Mouse (Mus musculus): ENCODE measurements around the gene Glb1. TPM values are rescaled to one million over a fixed set of nuclear protein-coding genes. Genes with fewer than 3 reads are reported as not detected.
"Not testable (repeated sequence)": the region's sequence is repeated elsewhere in the genome, so short reads cannot be mapped to it uniquely, and the experiment has no call there.

The Glb1 gene
- polyA plus RNA-seq (2017; shearing (Covaris generic)): 10 to 100 TPM; 30.2 to 38.0 (median 34.6) TPM

DNA sequence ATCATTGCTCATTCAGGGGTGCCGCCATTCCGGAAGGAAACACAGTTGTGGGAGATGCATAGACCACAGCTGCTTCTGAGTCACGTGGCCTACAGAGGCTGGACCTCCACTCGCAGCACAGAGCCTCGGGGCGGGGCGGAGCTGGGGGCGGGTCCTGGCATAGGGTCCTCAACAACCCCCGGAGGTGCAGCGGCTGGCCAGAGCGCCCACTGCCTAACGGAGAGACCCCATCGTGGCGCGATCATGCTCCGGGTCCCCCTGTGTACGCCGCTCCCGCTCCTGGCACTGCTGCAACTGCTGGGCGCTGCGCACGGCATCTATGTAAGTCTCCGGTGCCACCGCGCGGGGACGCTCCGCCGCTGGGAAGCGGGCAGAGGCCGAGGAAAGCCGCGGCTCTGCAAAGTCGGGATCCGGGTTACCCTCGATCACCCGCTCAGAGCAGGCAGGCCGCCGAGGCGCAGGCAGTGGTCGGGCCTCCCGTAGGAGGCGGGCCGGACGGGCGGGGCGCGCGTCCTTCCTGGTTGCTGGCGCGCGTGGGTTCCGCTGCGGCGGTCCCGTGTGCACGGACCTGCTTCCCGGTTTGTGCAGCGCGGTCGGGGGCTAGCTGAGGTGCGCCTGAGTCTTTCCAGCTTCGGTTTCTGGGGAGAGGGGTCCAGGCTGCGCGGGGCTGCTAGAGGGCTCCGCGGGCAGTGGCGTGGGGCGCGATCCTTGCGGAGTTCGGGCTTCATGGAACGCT lies at the start of gene Glb1, which contains the start of gene Tmppe:
TSS of gene Glb1 (plus strand) at position 128 of the 736 bp plus-strand sequence.
TSS of gene Tmppe (plus strand) at position 157 of the 736 bp plus-strand sequence.
- ATAC-seq: peak; percentile 90

- ATAC-seq: peak; percentile 70
Observed at GRCm38 (mm10) chr9:114367783-114368470, 32.9 kb upstream of the Glb1 start.

- no peak for ATAC-seq
Observed at GRCm38 (mm10) chr9:114368471-114368858, 32.4 kb upstream of the Glb1 start.

- ATAC-seq: peak; percentile 39
Observed at GRCm38 (mm10) chr9:114369389-114369788, 31.5 kb upstream of the Glb1 start.

GRCm38 (mm10) chr9:114371717-114372116 lies 29.2 kb upstream of the Glb1 start:
- ATAC-seq: not testable (repeated sequence)

DNA sequence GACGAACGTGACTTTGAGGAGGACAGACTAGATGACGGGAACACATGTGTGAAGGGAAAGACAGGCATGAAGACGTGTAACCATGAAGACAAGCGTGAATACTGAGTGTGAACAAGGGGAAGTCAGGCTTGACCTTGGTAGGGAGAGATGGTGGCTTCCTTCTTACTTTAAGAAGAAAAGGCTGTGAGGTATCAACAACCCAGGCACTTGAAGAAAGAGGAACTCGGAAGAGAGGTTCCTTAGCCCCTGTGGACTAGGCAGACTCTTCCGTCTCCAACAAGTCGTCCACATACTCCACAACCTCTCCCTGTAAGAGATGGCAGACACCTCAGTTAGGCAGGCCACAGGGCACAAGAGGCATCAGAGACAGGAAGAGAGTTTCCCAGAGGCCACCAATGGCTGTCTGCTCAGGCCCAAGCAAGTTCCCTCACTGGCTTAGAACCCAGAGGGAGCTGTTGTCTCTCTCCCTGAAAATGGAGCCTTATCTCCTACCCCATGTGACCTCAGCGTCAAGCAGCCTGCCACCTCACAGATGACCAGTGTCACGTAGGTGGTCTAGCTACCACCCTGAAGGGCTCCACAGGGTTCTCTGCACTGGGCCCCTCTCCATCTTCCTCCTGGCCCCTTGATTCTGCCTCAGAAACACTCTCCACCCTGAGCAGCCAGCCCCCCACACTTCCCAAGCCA lies 25.5 kb upstream of the Glb1 start:
- no peak for ATAC-seq

DNA sequence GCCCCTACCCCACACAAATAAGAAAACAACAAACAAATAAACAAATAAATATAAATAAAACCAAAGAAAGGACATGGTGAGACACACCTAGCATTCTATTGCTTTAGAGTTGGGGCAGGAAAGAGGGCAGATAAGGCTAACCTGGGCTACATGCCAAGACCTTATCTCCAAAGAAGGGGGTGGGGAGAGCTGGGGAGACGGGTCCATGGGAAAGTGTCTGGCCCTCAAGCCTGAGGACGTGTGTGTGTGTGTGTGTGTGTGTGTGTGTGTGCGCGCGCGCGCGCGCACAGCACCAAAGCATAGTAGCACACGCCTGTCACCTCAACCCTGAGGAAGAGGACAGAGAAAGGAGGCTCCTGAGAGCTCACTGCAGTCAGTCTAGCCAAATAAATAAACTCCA lies 23.7 kb upstream of the Glb1 start:
- no peak for ATAC-seq

DNA sequence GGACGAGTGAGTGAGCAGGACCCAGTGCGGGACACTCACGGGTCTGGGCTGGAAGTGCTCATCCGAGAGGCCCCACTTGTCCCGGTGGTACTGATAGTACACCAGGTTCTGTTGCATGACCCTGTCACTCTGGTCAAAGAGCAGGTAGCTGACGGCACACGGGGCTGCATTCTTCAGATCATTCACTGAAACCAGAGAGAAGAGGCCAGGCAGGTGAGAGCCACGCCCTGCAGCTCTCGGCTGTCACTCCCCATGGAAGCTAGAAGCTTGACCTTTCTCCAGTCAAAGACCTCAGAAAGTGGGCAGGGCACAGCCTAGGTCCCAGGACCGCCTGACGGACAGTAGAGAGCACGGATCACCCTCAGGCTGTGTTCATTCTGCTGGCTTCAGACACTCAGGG lies 21.0 kb upstream of the Glb1 start:
- no peak for ATAC-seq

GRCm38 (mm10) chr9:114380881-114381733 lies 19.8 kb upstream of the Glb1 start:
- no peak for ATAC-seq

- no peak for ATAC-seq
Observed at GRCm38 (mm10) chr9:114382936-114383710, 17.8 kb upstream of the Glb1 start.

DNA sequence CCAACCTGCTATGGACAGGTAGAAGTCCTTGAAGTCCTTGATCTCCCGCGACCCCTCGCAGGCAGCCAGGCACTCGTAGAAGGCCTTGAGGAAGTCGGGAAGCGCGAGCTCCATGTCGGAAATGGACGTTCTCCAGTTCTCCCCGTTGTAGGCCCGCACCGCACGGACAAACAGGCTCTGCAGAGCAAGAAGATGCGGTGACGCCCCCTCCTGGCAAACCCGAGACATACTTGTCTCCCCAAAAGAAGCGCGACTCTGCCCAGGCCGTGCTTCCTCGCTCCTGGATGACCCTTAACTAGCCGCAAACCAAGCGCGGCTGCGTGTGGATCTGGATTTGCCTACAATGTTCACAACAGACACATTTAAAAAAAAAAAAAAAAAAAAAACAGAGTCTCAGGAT lies 16.2 kb upstream of the Glb1 start:
- no peak for ATAC-seq

GRCm38 (mm10) chr9:114385160-114385559 lies 15.7 kb upstream of the Glb1 start:
- ATAC-seq: no peak

DNA sequence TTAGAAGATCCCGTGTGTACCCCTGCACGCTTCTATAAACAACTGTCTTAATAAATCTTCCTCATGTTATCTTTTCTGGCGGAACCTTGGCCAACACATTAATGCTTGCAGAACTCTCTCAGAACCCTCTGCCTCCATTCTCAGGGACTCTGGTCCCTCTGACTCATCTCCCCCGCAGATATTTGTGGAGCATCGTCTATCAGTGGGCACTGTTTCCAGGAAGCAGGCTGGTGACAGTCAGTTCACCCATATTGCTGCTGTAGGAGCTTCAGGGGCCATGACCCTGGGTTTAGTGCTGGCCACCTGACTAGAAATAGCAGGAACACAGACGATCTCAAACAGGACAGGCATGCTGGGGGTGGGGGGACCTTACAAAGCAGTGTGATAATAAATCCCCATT lies 13.8 kb upstream of the Glb1 start:
- ATAC-seq: no peak

DNA sequence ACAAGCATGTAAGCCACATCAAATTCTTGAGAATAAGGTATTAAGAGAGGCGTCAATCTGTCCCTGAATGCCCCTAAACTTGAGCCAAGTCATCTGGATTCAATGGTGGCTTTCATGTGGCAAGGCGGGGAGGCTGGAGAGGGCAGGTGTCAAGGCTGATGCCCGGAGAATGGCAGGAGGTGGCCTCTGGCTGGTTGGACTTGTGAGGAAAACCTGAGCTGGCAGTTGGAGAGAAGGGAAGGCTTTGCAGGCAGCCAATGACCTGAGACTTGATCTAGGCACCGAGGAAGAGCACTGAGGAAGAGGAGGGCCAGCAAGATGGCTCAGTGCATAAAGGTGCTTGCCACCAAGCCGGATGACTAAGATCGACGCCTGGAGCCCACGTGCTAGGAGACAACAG lies 12.6 kb upstream of the Glb1 start:
- ATAC-seq: no peak

GRCm38 (mm10) chr9:114388701-114389370 lies 12.0 kb upstream of the Glb1 start:
- ATAC-seq: no peak

- no peak for ATAC-seq
Observed at GRCm38 (mm10) chr9:114389371-114389904, 11.4 kb upstream of the Glb1 start.

DNA sequence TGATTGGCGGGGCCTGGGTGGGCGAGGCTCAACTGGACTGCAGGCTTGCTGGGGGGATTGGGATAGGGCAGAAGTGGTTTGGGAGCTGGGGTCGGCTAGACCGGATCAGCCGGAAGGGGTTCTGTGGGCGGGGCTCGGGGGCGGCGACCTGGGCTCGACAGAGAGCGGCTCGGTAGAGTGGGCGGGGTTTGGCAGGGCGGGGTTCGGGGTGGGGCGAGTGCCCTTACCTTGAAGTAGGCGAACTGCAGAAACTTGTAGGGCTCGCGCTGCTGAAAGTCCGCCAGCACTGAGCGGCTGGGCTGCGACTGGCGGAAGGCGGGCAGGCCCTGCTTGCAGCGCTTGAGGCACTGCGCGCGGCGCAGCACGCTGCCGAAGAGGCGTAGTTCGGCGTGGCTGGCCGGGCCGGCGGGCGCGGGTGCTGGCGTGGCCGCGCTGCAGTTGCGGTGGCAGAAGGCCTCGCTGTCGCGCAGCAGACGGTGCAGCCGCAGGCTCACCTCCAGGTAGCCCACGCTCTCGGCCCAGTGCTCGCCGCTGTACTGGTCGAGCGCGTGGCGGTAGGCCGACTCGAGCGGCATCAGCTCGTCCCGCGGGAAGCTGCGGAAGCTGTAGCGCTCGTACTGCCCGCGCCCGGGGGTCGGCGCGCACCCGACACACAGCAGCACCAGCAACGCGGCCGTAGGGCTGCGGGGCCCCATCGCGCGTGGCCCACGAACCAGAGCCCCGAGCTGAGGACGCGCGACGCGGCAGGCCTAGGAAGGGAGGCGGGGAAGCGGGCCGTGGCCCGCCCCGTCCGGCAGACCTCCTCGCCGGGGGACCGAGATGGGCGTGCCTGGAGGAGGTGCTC lies 10.7 kb upstream of the Glb1 start, which contains the start of gene Crtap:
TSS of gene Crtap (minus strand) at position 771 of the 844 bp plus-strand sequence.
- peak; percentile 70 for ATAC-seq

GRCm38 (mm10) chr9:114390749-114391075 lies 10.2 kb upstream of the Glb1 start:
- ATAC-seq: peak; percentile 76

DNA sequence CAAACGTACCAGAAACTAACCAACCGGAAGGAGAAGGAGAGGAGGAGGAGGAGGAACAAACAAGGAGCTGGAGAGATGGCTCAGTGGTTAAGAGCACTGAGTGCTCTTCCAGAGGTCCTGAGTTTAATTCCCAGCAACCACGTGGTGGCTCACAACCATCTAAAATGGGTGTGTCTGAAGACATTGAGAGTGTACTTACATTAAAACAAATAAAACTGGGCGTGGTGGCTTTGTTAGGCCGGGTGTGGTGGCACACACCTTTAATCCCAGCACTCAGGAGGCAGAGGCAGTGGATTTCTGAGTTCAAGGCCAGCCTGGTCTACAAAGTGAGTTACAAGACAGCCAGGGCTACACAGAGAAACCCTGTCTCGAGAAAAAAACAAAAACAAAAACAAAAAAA lies 6.7 kb upstream of the Glb1 start:
- ATAC-seq: not testable (repeated sequence)

GRCm38 (mm10) chr9:114394677-114395076 lies 6.2 kb upstream of the Glb1 start:
- ATAC-seq: no peak
